Mouse (Mus musculus): ENCODE results near the gene Dnal4. TPM values are rescaled to one million over a fixed set of nuclear protein-coding genes. Genes with fewer than 3 reads are reported as not detected.

The Dnal4 gene
- polyA plus RNA-seq, 1 experiment from 2014 or later, result 67.4 TPM

GRCm38 (mm10) chr15:79720796-79721195 lies 56.9 kb downstream of the Dnal4 start:
- H3K36me3 ChIP-seq, result peaks cover 71% of the 10 kb centered on the region
- no peak overlapping the region for H3K9ac ChIP-seq
- no peak for ATAC-seq (replicated peaks; ENCODE audit: low FRiP score)
- WGBS, result 89% methylated on average over 4 of the region's 4 CpGs
- H3K27me3 ChIP-seq, result no peaks in the 10 kb centered on the region
- H3K27ac ChIP-seq, result no peak overlapping the region
- no peaks in the 10 kb centered on the region for H3K9me3 ChIP-seq (replicated peaks)
- H3K4me2 ChIP-seq, result no peak overlapping the region
- no peaks in the 10 kb centered on the region for H3K4me1 ChIP-seq
- no peak overlapping the region for H3K4me3 ChIP-seq (replicated peaks)

GRCm38 (mm10) chr15:79720267-79720666 lies 57.4 kb downstream of the Dnal4 start:
- H3K4me1 ChIP-seq, result no peaks in the 10 kb centered on the region
- no peak overlapping the region for H3K9ac ChIP-seq
- no peak for ATAC-seq (replicated peaks; ENCODE audit: low FRiP score)
- no peak overlapping the region for H3K27ac ChIP-seq
- no peaks in the 10 kb centered on the region for H3K9me3 ChIP-seq (replicated peaks)
- H3K36me3 ChIP-seq, result peaks cover 71% of the 10 kb centered on the region
- no peaks in the 10 kb centered on the region for H3K27me3 ChIP-seq
- no peak overlapping the region for H3K4me2 ChIP-seq
- no peak overlapping the region for H3K4me3 ChIP-seq (replicated peaks)
- 87% methylated on average over 8 of the region's 8 CpGs for WGBS

- Histone ChIP-seq H3K36me3 (peaks cover 96% of the 10 kb centered on the region), H3K4me1 (no peaks in the 10 kb centered on the region), H3K4me3 (replicated peaks) (no peak overlapping the region), H3K4me2 (no peak overlapping the region), H3K9me3 (replicated peaks) (no peaks in the 10 kb centered on the region), H3K27me3 (no peaks in the 10 kb centered on the region), H3K27ac (no peak overlapping the region), H3K9ac (no peak overlapping the region)
- 89% methylated on average over 6 of the region's 6 CpGs for WGBS
- no peak for ATAC-seq (replicated peaks; ENCODE audit: low FRiP score)
Measured at GRCm38 (mm10) chr15:79716710-79717109, 60.9 kb downstream of the Dnal4 start.

GRCm38 (mm10) chr15:79715646-79716045 lies 62.0 kb downstream of the Dnal4 start:
- H3K9me3 ChIP-seq (replicated peaks), result no peaks in the 10 kb centered on the region
- WGBS, result 92% methylated on average over 7 of the region's 7 CpGs
- ATAC-seq (replicated peaks; ENCODE audit: low FRiP score), result no peak
- H3K27ac ChIP-seq, result no peak overlapping the region
- H3K9ac ChIP-seq, result no peak overlapping the region
- peaks cover 98% of the 10 kb centered on the region for H3K36me3 ChIP-seq
- H3K27me3 ChIP-seq, result no peaks in the 10 kb centered on the region
- H3K4me1 ChIP-seq, result no peaks in the 10 kb centered on the region
- H3K4me3 ChIP-seq (replicated peaks), result no peak overlapping the region
- H3K4me2 ChIP-seq, result no peak overlapping the region

Other genes starting within 250 kb of the Dnal4 start
- 50.0 and 51.0 TPM in 2 replicates for gene Ddx17, start 231.1 kb downstream of the Dnal4 start, polyA plus RNA-seq (2015; fragmentation: Nextera tagmentation; extraction: Ambion mirVana)
- gene Dmc1, start 172.7 kb downstream of the Dnal4 start, polyA plus RNA-seq (2015; fragmentation: Nextera tagmentation; extraction: Ambion mirVana), result 2.6 and 2.7 TPM in 2 replicates
- 1.3 and 1.5 TPM in 2 replicates for gene Fam227a, start 118.9 kb downstream of the Dnal4 start, polyA plus RNA-seq (2015; fragmentation: Nextera tagmentation; extraction: Ambion mirVana)
- gene Cby1, start 118.7 kb downstream of the Dnal4 start, polyA plus RNA-seq (2015; fragmentation: Nextera tagmentation; extraction: Ambion mirVana), result 51.5 and 56.6 TPM in 2 replicates
- 249 and 266 TPM in 2 replicates for gene Tomm22, start 107.0 kb downstream of the Dnal4 start, polyA plus RNA-seq (2015; fragmentation: Nextera tagmentation; extraction: Ambion mirVana)
- 19.0 and 21.1 TPM in 2 replicates for gene Josd1, start 89.9 kb downstream of the Dnal4 start, polyA plus RNA-seq (2015; fragmentation: Nextera tagmentation; extraction: Ambion mirVana)
- 32.6 and 36.5 TPM in 2 replicates for gene Gtpbp1, start 87.0 kb downstream of the Dnal4 start, polyA plus RNA-seq (2015; fragmentation: Nextera tagmentation; extraction: Ambion mirVana)
- 5.7 and 5.9 TPM in 2 replicates for gene Sun2, start 35.3 kb downstream of the Dnal4 start, polyA plus RNA-seq (2015; fragmentation: Nextera tagmentation; extraction: Ambion mirVana)
- gene Nptxr, start 26.9 kb upstream of the Dnal4 start, polyA plus RNA-seq (2015; fragmentation: Nextera tagmentation; extraction: Ambion mirVana), result 2.0 and 2.4 TPM in 2 replicates
- not detected in 2 replicates for gene Npcd, start 56.4 kb upstream of the Dnal4 start, polyA plus RNA-seq (2015; fragmentation: Nextera tagmentation; extraction: Ambion mirVana)
- 45.5 and 50.4 TPM in 2 replicates for gene Cbx6, start 56.8 kb upstream of the Dnal4 start, polyA plus RNA-seq (2015; fragmentation: Nextera tagmentation; extraction: Ambion mirVana)
- gene Apobec3, start 113.8 kb upstream of the Dnal4 start, polyA plus RNA-seq (2015; fragmentation: Nextera tagmentation; extraction: Ambion mirVana), result 29.3 and 31.0 TPM in 2 replicates
- 2.9 and 3.0 TPM in 2 replicates for gene Cbx7, start 193.3 kb upstream of the Dnal4 start, polyA plus RNA-seq (2015; fragmentation: Nextera tagmentation; extraction: Ambion mirVana)
- 3.8 and 5.1 TPM in 2 replicates for gene Pdgfb, start 237.1 kb upstream of the Dnal4 start, polyA plus RNA-seq (2015; fragmentation: Nextera tagmentation; extraction: Ambion mirVana)

Data from kidney, embryonic 15.5 days (tissue).